Mouse (Mus musculus): ENCODE data around the gene Rin3. TPM values are rescaled to one million over a fixed set of nuclear protein-coding genes. Genes with fewer than 3 reads are reported as not detected.

Gene Rin3
- polyA plus RNA-seq, 1 experiment from 2014 or later: 10.2 TPM

GRCm38 (mm10) chr12:102282126-102282525, 722 bp upstream of the Rin3 start:
- H3K4me1 ChIP-seq: peaks cover 44% of the 10 kb centered on the region
- no peaks in the 10 kb centered on the region for H3K27me3 ChIP-seq (replicated peaks)
- H3K36me3 ChIP-seq: no peaks in the 10 kb centered on the region
- peaks cover 8% of the 10 kb centered on the region for H3K9me3 ChIP-seq
- ATAC-seq (ENCODE audit: extremely low read depth, insufficient number of reproducible peaks, low FRiP score, low TSS enrichment): no peak
- peak overlapping the region; percentile 86; the same call in 1 of the 2 replicates for H3K27ac ChIP-seq (replicated peaks)
- WGBS: 54% methylated on average over 2 of the region's 2 CpGs
- H3K4me2 ChIP-seq: peak overlapping the region; percentile 90
- H3K4me3 ChIP-seq: peak overlapping the region; percentile 74; the same call in 1 of the 2 replicates
- H3K9ac ChIP-seq: peak overlapping the region; percentile 89

- WGBS: 2% methylated on average over 23 of the region's 24 CpGs
- Histone ChIP-seq H3K27me3 (replicated peaks) (no peaks in the 10 kb centered on the region), H3K9ac (peak overlapping the region; percentile 89), H3K9me3 (peaks cover 1% of the 10 kb centered on the region; the same call in 1 of the 2 replicates), H3K36me3 (no peaks in the 10 kb centered on the region), H3K27ac (replicated peaks) (peak overlapping the region; percentile 86), H3K4me2 (peak overlapping the region; percentile 90), H3K4me1 (peaks cover 59% of the 10 kb centered on the region), H3K4me3 (peak overlapping the region; percentile 74)
- 0 out of 2 replicates have a peak, but pooled peaks have one; percentile 37 for ATAC-seq (ENCODE audit: extremely low read depth, insufficient number of reproducible peaks, low FRiP score, low TSS enrichment)
Observed at GRCm38 (mm10) chr12:102283483-102284266, 827 bp downstream of the Rin3 start.

- peaks cover 65% of the 10 kb centered on the region for H3K4me1 ChIP-seq
- WGBS: 8% methylated on average over 9 of the region's 9 CpGs
- peak overlapping the region; percentile 89 for H3K9ac ChIP-seq
- no peaks in the 10 kb centered on the region for H3K36me3 ChIP-seq
- peak overlapping the region; percentile 90 for H3K4me2 ChIP-seq
- no peaks in the 10 kb centered on the region for H3K27me3 ChIP-seq (replicated peaks)
- H3K9me3 ChIP-seq: no peaks in the 10 kb centered on the region
- H3K27ac ChIP-seq (replicated peaks): peak overlapping the region; percentile 86
- peak overlapping the region; percentile 74 for H3K4me3 ChIP-seq
- no peak for ATAC-seq (ENCODE audit: extremely low read depth, insufficient number of reproducible peaks, low FRiP score, low TSS enrichment)
Observed at GRCm38 (mm10) chr12:102284267-102284610, 1.4 kb downstream of the Rin3 start.

GRCm38 (mm10) chr12:102284618-102285159, 1.8 kb downstream of the Rin3 start:
- H3K27ac ChIP-seq (replicated peaks): peak overlapping the region; percentile 86
- peak overlapping the region; percentile 74 for H3K4me3 ChIP-seq
- H3K9ac ChIP-seq: peak overlapping the region; percentile 89
- ATAC-seq (ENCODE audit: extremely low read depth, insufficient number of reproducible peaks, low FRiP score, low TSS enrichment): no peak
- H3K36me3 ChIP-seq: peaks cover 3% of the 10 kb centered on the region; the same call in 1 of the 2 replicates
- 36% methylated on average over 3 of the region's 3 CpGs for WGBS
- peaks cover 69% of the 10 kb centered on the region for H3K4me1 ChIP-seq
- H3K9me3 ChIP-seq: no peaks in the 10 kb centered on the region
- H3K27me3 ChIP-seq (replicated peaks): no peaks in the 10 kb centered on the region
- peak overlapping the region; percentile 90 for H3K4me2 ChIP-seq

GRCm38 (mm10) chr12:102285318-102285717, 2.5 kb downstream of the Rin3 start:
- 67% methylated on average over 6 of the region's 6 CpGs for WGBS
- H3K9me3 ChIP-seq: no peaks in the 10 kb centered on the region
- ATAC-seq (ENCODE audit: extremely low read depth, insufficient number of reproducible peaks, low FRiP score, low TSS enrichment): no peak
- peak overlapping the region; percentile 90 for H3K4me2 ChIP-seq
- peak overlapping the region; percentile 86; the same call in 1 of the 2 replicates for H3K27ac ChIP-seq (replicated peaks)
- no peaks in the 10 kb centered on the region for H3K27me3 ChIP-seq (replicated peaks)
- peaks cover 4% of the 10 kb centered on the region; the same call in 1 of the 2 replicates for H3K36me3 ChIP-seq
- peaks cover 69% of the 10 kb centered on the region for H3K4me1 ChIP-seq
- peak overlapping the region; percentile 74; the same call in 1 of the 2 replicates for H3K4me3 ChIP-seq
- peak overlapping the region; percentile 89; the same call in 1 of the 2 replicates for H3K9ac ChIP-seq

GRCm38 (mm10) chr12:102285779-102286178, 2.9 kb downstream of the Rin3 start:
- Histone ChIP-seq H3K4me3 (no peak overlapping the region), H3K4me1 (peaks cover 69% of the 10 kb centered on the region), H3K27ac (replicated peaks) (peak overlapping the region; percentile 86), H3K36me3 (peaks cover 4% of the 10 kb centered on the region; the same call in 1 of the 2 replicates), H3K9ac (peak overlapping the region; percentile 66; the same call in 1 of the 2 replicates), H3K27me3 (replicated peaks) (no peaks in the 10 kb centered on the region), H3K4me2 (peak overlapping the region; percentile 90), H3K9me3 (no peaks in the 10 kb centered on the region)
- ATAC-seq (ENCODE audit: extremely low read depth, insufficient number of reproducible peaks, low FRiP score, low TSS enrichment): no peak
- 64% methylated on average over 5 of the region's 5 CpGs for WGBS

- Histone ChIP-seq H3K4me1 (peaks cover 79% of the 10 kb centered on the region), H3K4me2 (peak overlapping the region; percentile 90), H3K36me3 (peaks cover 4% of the 10 kb centered on the region; the same call in 1 of the 2 replicates), H3K4me3 (no peak overlapping the region), H3K9ac (peak overlapping the region; percentile 66), H3K27ac (replicated peaks) (peak overlapping the region; percentile 86), H3K9me3 (no peaks in the 10 kb centered on the region), H3K27me3 (replicated peaks) (no peaks in the 10 kb centered on the region)
- 39% methylated on average over 10 of the region's 10 CpGs for WGBS
- ATAC-seq (ENCODE audit: extremely low read depth, insufficient number of reproducible peaks, low FRiP score, low TSS enrichment): no peak
Observed at GRCm38 (mm10) chr12:102286681-102287414, 4.0 kb downstream of the Rin3 start.

GRCm38 (mm10) chr12:102287904-102288602, 5.2 kb downstream of the Rin3 start:
- Histone ChIP-seq H3K27ac (replicated peaks) (peak overlapping the region; percentile 86), H3K9ac (peak overlapping the region; percentile 33), H3K27me3 (replicated peaks) (no peaks in the 10 kb centered on the region), H3K36me3 (peaks cover 4% of the 10 kb centered on the region; the same call in 1 of the 2 replicates), H3K4me2 (no peak overlapping the region), H3K9me3 (no peaks in the 10 kb centered on the region), H3K4me3 (no peak overlapping the region), H3K4me1 (peaks cover 84% of the 10 kb centered on the region)
- WGBS: 47% methylated on average over 6 of the region's 6 CpGs
- ATAC-seq (ENCODE audit: extremely low read depth, insufficient number of reproducible peaks, low FRiP score, low TSS enrichment): no peak

GRCm38 (mm10) chr12:102288846-102289245, 6.0 kb downstream of the Rin3 start:
- Histone ChIP-seq H3K27ac (replicated peaks) (peak overlapping the region; percentile 86), H3K9me3 (no peaks in the 10 kb centered on the region), H3K4me2 (no peak overlapping the region), H3K4me3 (no peak overlapping the region), H3K4me1 (peaks cover 83% of the 10 kb centered on the region), H3K36me3 (peaks cover 4% of the 10 kb centered on the region; the same call in 1 of the 2 replicates), H3K9ac (peak overlapping the region; percentile 33; the same call in 1 of the 2 replicates), H3K27me3 (replicated peaks) (no peaks in the 10 kb centered on the region)
- 36% methylated on average over 2 of the region's 2 CpGs for WGBS
- no peak for ATAC-seq (ENCODE audit: extremely low read depth, insufficient number of reproducible peaks, low FRiP score, low TSS enrichment)

GRCm38 (mm10) chr12:102289568-102289967, 6.7 kb downstream of the Rin3 start:
- Histone ChIP-seq H3K9ac (no peak overlapping the region), H3K4me3 (no peak overlapping the region), H3K4me2 (no peak overlapping the region), H3K4me1 (peaks cover 82% of the 10 kb centered on the region), H3K9me3 (no peaks in the 10 kb centered on the region), H3K36me3 (peaks cover 4% of the 10 kb centered on the region; the same call in 1 of the 2 replicates), H3K27ac (replicated peaks) (no peak overlapping the region), H3K27me3 (replicated peaks) (no peaks in the 10 kb centered on the region)
- 87% methylated on average over 1 of the region's 1 CpGs for WGBS
- ATAC-seq (ENCODE audit: extremely low read depth, insufficient number of reproducible peaks, low FRiP score, low TSS enrichment): no peak
